Mouse (Mus musculus) brain, embryonic 14.5 days (tissue): ENCODE measurements at regions not wholly inside any gene's neighbourhood (a gene's known extent, or its start where the extent isn't known, plus 50 kb on each side); places are given as distances from the start of the nearest gene placed in this dataset.

ENCODE experiments used
- DNase-seq: peaks from one replicate; pipeline ENCODE4 v3.0.0-alpha.2; 2011; ENCODE audit warnings: low read depth
- CTCF ChIP-seq: fragments of 200-500 bp; IDR thresholded peaks from 2 replicates; pipeline ENCODE4 v1.5.1; 2012; ENCODE audit warnings: inconsistent platforms, mild to moderate bottlenecking, moderate library complexity, borderline replicate concordance; ENCODE audit not compliant: insufficient read depth, insufficient read length; ENCODE audit errors: extremely low read depth
- POLR2A ChIP-seq: fragments of 200-500 bp; IDR thresholded peaks from 2 replicates; pipeline ENCODE4 v1.6.1; 2012; ENCODE audit warnings: mild to moderate bottlenecking, inconsistent platforms, borderline replicate concordance; ENCODE audit not compliant: poor library complexity, insufficient read depth, insufficient read length, severe bottlenecking; ENCODE audit errors: extremely low read depth

GRCm38 (mm10) chrX:128585496-128586105 lies 849.2 kb upstream of the Cldn34c4 start:
- TF ChIP-seq CTCF (no peak), POLR2A (no peak)
- DNase-seq, result peak; percentile 79

GRCm38 (mm10) chrX:128577402-128577801 lies 841.0 kb upstream of the Cldn34c4 start:
- DNase-seq, result peak; percentile 59
- no peak for TF ChIP-seq POLR2A
- TF ChIP-seq CTCF, result no peak

GRCm38 (mm10) chrX:128576269-128576871 lies 840.0 kb upstream of the Cldn34c4 start:
- peak; percentile 90 for DNase-seq
- peak; percentile 22; the same call in 1 of the 2 replicates for TF ChIP-seq CTCF
- no peak for TF ChIP-seq POLR2A
